Mouse (Mus musculus) kidney, adult 18-20 months (tissue): ENCODE results near the gene Bpgm.

ENCODE experiments used
- DNase-seq: peaks from one replicate; pipeline ENCODE4 v3.0.0; 2021

Bpgm gene

DNA sequence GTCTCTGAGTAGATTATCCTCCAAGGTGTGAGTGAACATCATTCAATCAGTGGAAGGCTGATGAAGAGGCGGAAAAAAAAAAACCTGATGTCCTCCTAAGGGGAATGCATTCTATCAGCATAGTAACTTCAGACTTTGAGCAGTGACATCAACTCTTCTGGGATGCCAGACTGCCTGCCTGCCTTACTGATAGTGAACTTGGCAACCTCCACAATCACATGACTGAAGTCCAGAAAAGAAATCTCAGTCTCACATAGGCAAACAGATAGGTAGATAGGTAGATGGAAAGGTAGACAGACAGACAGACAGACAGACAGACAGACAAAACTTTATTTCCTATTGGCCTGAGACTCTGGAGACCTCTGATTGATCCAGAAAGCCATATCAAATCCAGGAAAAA is 57.0 kb downstream of the Bpgm start:
- no peak for DNase-seq

DNA sequence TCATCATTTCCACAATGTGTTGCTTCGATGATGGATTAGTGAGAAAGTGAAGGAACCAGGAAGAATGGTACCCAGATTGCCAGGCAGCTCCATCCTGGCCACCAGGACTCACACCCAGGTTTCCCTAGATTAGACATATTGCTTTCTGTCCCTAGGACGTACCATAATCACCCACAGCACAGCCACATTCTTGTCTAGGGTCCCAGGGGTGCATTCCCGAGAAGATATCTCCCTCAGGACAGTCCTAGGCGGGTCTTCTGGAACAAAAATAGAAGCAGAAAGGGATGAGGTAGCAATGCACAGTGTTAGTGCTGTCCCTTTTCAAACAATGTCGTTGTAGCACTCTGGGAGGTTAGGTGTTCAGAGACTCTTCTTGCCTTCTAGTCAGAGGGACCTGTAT is 57.9 kb downstream of the Bpgm start:
- DNase-seq, result no peak

DNA sequence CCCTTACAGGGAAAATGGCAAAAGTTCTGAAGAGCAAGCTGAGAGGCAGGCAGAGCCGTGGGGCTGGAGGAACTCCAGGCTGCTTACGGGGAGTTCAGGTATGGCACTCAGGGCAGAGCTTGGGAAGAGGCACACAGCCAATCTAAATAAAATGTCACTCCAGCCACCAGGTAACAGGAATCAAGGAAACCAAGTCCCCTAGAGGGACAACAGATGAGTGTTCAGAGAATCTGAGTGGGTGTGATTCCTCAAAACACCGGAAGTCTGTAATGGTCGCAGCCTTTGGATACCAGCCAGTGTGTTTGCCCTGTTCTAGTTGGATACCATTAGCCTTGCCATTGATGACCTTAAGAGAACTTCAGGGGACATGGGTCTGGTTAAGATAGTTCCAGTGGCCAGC is 66.9 kb downstream of the Bpgm start:
- no peak for DNase-seq

DNA sequence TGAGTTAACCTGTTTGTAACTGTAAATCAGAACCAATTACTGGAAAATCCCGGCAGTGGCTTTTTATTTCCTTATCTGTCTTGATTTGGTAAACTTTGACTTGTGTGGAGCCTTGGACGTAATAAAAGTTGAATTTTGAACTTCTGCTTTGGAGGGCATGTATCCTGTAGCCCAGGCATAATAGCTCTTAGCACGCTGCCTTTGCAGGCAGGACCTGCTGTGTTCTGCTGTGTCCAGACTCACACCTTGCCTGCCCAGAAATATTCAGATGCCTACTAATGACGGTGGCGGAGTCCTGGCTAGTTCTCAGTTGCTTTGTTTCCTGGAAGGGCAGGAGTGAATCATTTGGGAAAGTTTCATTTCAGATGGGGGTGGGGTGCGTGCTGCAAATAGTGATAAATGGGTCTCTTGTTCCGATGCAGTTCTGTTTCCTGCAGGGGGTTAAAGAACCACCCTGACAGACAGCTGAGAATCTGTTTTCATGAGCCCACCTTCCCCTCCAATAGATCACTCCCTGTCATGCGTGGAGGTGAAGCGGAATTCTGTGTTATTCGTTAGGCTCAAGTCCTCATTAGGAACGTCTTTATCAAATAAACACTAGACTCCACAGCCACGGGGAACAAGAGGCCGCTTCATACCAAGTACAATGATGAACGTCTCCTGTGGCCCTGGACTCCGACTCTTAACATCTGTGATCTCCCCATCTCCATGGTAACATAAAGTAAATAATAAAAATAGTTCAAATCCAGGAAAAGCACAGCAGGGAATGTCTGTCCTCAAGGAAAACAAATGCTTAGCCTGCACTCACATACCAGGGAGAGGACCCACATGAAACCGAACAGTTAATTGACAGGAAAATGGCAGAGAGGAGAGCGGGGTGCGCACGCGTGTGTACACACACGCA is 67.5 kb downstream of the Bpgm start:
- DNase-seq, result peak; percentile 15

DNA sequence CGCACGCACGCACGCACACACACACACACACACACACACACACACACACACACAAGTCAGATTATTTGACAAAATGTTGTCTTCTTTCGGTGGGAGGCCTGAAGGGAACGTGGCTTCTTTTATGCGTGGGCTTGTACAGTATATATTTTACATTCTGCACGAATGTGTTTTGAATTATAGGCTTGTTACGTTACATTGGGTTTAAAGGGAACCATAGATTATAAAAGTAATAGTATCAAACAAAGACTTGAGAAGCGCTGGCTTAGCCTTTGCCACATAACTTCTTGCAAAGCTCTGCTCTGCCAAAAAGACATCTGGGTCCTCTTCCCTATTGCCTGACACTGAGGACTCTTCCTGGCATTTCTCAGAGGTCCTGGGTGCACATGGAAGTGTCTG is 68.2 kb downstream of the Bpgm start:
- DNase-seq, result no peak

DNA sequence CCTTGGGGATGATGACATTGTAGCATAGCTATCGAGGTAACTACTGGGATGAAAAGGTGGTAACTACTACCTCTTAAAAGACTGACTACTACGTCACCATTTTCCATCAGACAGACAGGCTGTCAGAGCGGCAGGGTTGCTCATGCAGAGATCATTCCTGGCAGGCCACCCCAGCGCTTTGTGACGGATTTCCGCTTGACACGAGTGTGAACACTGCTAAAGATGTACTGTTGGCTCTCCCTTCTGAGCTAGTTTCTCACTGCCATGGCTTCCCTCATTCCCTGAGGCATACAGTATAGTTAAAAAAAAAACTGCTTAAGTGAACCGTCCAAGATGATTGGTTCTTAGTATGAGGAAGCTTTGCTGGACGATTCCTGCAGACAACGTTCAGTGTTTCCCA is 69.3 kb downstream of the Bpgm start:
- no peak for DNase-seq

DNA sequence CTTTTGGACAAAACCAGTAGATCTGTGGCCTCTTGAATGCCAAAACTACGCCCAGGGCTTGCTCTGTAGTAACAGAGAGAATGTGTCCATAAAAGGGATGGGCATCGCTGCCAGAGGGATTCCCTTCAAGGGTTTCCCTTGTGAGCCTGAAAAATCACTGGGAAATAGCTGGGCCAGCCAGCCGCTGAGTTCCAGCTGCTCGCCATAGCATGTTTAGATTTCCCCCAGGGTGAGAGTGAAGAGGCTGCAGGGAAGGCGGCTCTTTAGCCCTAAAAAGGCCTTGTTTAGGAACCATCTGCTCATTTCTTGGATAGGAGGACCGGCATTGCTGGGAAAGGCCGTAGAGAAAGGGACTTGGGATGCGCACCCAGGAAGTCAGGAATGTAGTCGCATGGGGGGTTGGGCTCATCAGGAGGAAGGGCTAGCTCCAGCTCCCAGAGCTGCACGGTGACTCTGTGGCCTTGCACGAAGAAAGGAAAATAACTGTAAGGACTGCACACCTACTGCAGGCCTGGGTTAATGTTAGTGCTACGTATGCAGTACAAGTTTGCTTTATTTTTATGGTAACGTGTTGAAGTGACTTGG is 72.5 kb downstream of the Bpgm start:
- no peak for DNase-seq

DNA sequence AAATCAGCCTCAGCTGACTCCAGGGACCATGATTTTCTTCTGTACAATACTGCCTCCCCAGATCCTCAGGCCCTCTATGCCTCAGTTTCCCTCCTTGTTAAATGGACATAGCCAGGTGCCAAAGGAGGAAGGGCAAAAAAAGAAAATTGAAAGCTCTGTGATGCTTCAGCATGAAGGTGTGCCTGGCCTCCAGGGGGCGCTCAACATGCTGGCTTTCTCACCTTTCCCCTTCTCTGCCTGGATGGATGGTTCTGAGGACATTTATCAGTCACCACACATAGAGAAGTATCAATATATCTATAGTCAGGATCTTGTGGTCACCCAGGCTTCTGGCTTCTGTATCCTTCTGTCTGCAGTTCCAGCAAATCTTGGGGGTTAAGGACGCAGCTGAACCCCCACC is 73.0 kb downstream of the Bpgm start:
- DNase-seq, result peak; percentile 65

DNA sequence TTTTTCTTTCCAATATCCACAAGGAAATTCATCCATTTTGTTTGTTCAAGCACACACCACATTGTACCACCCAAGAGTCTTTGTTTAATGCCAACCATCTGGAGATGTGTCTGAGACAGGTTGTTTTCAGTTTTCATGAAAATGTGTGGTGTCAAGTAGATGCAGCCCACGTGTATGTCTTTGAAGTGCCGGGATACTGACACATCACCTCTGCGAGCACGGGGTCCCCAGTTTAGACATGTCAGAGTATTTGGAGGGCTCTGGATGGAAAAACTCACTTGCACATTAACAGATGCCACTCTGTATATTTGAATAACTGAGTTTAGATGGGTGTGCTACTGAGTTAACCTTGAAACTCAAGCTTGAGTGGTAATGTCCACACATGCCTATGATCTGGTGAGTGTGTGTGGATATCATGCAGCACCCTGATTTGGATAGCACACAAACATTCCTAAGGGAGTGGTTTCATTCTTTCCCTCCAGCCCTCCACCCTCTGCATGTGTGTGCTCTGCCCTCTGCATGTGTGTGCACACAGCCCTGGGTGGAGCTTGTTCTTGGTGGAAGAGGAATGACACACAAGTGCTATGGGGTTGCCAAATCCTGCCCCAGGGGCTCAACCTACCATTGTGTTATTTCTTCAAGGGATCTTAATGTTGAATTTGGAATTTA is 76.6 kb downstream of the Bpgm start:
- DNase-seq, result no peak

DNA sequence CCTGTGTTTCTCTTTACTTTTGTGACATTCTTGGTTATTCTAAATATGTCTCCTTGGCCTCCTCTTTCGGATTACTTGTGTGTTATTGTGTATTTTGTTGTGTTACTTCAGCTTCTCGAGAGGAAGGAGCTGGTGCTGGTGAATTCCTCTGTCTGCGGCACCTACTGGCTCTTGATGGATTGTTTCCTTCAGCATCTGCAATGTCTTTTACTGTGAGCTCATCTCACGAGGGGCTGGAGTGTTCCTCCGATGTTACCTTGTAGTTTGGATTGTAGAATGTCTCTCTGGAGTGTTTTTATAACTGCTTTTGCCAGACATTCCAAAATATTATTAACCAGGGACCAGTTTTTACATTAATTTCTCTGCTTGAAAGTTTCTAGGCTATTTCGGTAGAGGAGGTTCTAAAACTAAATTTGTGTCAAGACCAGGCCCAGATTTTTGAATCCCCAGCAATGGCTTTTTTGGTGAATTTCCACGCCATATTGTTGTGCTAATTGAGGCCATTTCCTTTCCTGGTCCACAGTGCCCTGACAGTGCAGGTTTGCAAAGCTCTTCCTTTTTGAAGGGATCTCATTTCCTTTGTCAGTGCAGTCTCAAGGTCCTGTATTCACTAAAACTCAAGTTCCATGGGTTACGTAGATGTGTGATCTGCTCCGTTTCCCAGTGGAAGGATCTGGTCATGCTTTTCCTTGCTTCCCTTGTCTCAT is 78.4 kb downstream of the Bpgm start:
- no peak for DNase-seq
